Mouse (Mus musculus) retina, postnatal 1 day (tissue): Measurements from ENCODE around the gene Pacrg.

Experiments used
- DNase-seq: peaks from one replicate; pipeline ENCODE4 v3.0.0-alpha.2; 2012

Gene Pacrg

DNA sequence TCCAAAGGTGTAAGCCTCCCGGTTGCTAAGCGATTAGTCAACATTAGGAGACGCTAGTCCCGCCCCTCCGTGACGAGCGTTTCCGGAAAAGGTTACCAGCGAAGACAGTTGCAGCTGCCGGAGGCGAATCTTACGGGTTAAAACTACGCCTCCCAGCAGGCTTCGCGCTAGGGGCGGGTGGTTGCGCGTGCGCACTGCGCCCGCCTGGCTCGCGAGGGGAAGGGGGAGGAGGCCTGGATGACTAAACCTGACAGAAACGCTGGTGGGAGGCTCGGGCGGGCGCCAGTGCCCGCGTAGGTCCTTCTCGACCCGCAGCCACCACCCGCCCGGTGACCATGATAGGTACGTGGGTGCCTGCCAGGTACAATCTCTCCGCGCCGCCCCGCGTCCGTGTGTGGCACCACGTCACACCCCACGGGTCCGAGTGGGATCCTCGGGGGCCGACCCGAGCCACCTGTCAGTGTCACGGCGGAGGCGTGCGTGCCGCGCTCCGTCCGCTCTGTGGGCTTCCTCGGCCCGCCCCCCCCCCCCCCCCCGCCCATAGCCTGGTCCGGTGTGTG is at the start of gene Pacrg, which contains the start of gene Prkn:
Gene Pacrg, minus strand, starts transcription at position 164 of the 560 bp plus-strand sequence.
Gene Prkn, plus strand, starts transcription at position 237 of the 560 bp plus-strand sequence.
- peak; percentile 99 for DNase-seq

- peak; percentile 10 for DNase-seq
Observed at GRCm38 (mm10) chr17:10887924-10888323, 47.8 kb upstream of the Pacrg start.

DNA sequence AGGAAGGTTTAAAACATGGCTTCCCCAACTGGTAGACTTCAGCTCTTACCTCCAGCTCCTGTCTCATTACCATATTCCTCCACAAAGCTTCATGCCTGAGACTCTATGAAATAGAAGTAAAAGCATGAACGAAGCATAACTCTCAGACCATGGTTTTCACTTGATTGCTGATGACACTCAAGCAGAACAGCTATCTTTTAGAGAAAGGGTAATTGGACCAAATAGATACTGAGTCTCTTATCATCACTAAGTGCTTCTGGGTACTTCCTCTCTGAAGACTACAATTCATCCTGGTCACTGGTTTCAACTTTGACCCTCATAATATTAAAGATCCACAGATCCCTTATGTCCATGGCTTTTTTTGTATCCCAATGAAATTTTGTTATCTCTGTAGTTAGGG is 42.1 kb upstream of the Pacrg start:
- DNase-seq, result no peak

DNA sequence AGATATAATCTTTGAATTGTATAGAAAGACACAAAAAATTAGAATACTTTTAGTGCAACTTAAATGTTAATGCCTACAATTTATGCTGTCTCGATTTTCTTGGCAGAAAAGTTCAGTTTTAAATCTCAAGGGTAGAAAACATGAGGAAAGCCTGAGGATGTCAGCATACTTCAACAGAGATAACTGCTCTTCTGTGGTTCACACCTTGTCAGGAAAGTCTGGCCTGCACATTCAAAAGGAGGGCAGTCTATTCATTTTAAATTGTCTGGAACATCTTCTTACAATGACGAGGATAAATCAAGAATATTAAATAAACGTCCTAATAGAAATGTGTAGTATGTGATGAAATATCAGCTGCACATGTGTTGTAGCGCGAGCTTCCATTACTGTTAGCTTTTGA is 38.9 kb upstream of the Pacrg start:
- DNase-seq, result no peak

GRCm38 (mm10) chr17:10874208-10875187 is 34.4 kb upstream of the Pacrg start:
- DNase-seq, result no peak

- no peak for DNase-seq
Observed at GRCm38 (mm10) chr17:10854207-10854606, 14.1 kb upstream of the Pacrg start.

DNA sequence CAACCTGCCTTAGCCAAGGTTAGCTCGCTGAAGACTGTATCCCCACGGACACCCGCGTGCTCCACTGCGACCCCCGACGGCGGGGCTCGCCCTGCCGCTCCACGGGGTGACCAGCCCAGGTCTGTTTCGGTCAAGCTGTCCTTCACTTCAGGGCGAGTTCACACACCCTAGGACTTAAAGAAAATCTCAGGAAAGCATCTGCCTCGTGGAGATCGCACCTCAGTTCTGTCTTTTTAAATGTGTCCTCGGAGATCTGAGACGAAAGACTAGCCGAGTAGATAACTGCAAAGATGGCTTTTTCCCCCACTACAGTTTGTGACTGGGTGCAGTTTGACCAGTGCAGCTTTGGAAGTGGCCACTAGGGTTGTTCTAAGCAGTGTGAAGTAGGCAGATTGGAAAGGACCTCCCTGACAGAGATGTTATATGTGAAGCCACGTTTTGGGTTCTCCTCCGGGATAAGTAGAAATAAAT is 655 bp upstream of the Pacrg start:
- DNase-seq, result peak; percentile 82

- DNase-seq, result no peak
Observed at GRCm38 (mm10) chr17:10818971-10819370, 21.1 kb downstream of the Pacrg start.

DNA sequence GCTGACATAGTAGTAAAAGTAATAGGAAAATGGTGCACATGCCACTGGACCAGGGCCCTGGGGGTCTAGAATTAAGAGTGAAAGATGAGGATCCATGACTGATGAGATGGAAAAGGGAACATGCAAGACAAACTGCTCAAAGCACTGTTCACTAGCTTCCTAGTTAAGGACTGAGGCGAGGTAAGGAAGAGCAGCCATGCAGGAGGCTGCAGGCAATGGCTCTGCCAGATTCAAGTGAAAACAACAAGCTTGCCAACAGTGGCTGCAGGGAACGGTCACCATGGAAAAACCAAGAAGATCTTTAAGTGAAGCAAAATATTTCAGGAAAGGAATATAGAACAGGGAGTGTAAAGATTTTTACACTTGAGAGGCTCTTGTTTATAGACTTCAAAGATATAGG is 31.5 kb downstream of the Pacrg start:
- DNase-seq, result no peak

DNA sequence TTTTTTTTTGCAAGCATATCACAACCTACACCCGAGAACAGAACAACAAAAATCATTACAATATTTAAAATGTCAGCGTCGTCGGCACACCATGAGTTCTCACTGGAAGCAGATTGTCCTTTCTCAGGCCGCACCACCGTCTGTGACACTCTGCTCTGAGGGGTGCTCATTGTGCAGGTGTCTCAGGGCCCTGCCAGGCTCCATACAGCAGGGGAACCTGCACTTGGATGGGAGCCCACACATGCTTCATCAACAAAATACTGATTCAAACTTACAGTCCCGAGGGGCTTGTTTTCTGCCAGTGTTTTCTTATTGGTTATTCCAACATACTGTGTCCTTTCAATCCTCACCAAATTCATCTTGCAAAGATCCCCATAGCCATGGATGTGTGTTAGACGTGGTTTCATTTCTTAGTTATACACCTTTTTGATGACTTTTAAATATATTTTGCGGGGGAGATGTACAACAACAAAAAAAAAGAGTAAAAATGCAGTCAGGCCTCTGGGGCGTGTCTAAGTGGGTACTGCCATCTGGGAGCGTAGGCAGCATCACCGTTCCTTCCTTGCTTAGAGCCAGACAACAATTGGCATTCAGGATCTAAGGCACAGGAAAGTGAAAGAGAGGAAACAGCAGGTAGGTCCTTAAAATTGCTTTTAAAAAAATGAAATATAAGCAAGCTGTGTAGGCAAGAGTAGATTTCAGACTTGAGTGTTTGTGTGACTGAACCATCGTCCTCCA is 32.7 kb downstream of the Pacrg start:
- no peak for DNase-seq

- DNase-seq, result peak; percentile 59
Observed at GRCm38 (mm10) chr17:10806692-10807091, 33.4 kb downstream of the Pacrg start.

DNA sequence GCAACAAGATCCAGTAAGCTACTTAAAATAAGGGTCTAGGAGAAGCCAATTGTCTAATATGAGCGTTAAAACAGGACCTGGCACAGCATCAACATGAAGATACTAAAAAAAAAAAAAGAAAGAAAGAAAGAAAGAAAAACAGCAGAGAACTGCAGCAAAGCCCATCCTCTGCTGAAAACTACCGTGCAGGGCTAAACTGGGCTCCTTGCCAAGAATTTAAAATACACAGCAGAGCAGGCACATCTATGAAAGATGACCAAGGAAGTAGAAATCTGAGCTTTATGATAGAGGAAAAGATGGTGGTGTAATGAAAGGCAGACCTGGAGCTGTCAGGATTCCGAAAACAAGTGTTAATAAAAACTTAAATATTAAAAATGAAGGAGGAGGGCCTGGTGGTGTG is 48.5 kb downstream of the Pacrg start:
- DNase-seq, result peak; percentile 16

- DNase-seq, result no peak
Observed at GRCm38 (mm10) chr17:10784401-10784920, 55.6 kb downstream of the Pacrg start.

GRCm38 (mm10) chr17:10776503-10776902 is 63.6 kb downstream of the Pacrg start:
- DNase-seq, result no peak

GRCm38 (mm10) chr17:10774468-10774867 is 65.6 kb downstream of the Pacrg start:
- DNase-seq, result no peak

DNA sequence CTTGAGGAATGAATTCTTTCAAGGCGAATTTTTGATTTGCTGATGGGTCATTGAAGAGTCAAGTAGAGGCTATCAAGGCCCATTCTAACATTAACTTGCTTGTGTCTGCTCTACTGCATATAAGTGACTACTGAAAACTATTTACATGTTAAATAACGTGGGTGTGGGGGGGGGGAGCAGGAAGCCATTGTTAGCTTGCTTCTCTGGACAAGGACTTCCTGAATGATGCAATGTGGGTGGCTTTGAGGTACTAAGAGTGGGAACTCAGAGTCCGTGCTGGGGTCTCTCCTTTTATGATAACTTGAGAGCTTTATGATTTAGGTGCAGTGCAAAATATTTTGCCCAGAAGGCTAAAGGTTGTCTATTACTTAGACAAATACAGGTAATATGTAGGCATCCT is 67.9 kb downstream of the Pacrg start:
- DNase-seq, result no peak

DNA sequence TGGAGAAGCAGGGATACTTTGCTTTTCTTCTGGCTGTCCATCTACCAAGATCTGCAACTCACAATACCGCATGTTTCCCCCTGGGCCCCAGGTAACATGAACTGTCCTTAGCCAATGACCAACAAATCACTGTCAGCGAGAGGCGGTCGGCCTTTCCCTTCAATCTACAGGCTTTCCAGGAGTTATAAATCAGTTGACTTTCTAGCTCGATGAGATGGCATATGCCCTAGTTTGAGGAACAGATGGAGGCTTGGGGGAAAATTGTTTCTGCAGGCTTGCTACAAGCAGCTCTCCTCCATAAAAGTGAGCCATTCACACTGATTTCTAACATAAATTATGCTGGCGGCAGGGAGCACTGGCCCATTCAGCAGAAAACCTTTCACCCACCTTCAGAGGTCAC is 70.2 kb downstream of the Pacrg start:
- DNase-seq, result no peak

- no peak for DNase-seq
Observed at GRCm38 (mm10) chr17:10766735-10767406, 73.2 kb downstream of the Pacrg start.

GRCm38 (mm10) chr17:10764343-10764742 is 75.8 kb downstream of the Pacrg start:
- no peak for DNase-seq

DNA sequence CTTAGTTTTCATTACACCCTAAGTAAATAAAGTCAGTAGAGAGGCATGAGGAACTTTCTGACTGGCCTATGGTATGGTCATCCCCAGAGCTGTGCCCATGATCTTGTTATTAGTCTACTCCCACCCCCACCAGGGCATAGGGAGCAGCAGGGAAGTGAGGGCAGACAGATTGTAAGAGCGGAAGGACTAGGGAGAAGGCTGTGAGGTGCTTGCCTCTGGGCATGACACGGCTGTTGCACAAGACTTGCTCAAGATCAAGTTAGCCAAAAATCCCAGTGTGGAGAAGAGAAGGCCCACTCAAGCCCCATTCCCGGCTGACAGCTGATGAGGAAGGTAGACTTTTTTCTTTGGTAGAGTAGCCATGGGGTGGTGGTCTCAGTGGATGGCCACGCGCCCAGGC is 82.7 kb downstream of the Pacrg start:
- DNase-seq, result no peak

DNA sequence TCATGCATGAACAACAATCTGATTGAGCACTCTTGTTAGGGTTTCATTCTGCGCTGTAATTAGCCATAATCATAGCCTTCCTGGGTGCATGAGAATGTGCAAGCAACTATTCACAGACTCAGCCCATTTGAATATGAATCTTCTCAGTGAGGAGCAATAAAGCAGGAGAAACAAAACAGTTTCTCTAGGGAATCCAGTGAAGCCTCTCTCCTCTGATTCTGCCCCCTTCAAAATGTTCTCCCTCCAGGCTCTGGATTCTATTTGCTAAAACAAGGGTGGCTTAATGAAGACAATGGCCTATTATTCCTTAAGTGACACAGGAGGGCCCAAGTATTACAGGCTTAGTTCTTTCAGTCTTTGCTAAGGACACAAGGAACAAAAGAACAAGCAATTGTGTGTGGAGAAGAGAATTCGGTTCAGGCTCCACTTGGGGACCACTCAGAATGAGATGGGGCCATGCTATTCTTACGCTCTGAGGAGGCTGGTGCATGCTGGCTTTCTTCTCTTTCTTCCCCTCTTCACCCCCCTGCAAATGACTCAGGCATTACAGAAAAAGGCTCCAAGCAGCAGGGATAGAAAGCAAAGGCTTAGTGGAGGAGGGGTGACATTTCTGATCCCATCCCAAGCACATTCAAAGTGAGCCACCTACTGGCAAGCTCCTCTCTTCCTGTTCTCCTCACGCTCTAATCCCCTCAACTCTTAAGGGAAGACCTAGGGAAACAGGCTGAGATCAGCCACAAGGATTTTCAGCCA is 95.2 kb downstream of the Pacrg start:
- peak; percentile 85 for DNase-seq

GRCm38 (mm10) chr17:10740083-10740482 is 100.0 kb downstream of the Pacrg start:
- DNase-seq, result no peak
